Mouse (Mus musculus) midbrain, postnatal 0 days (tissue): ENCODE data around the gene Kazald1. TPM values are rescaled to one million over a fixed set of nuclear protein-coding genes. Genes with fewer than 3 reads are reported as not detected.
"Not testable (repeated sequence)": the region's sequence is repeated elsewhere in the genome, so short reads cannot be mapped to it uniquely, and the experiment has no call there.

Source experiments
- ATAC-seq: fragments of 200-750 bp; cut with Nextera tagmentation; 2 replicates; pipeline ENCODE4 v1.8.0; 2017; ENCODE audit warnings: moderate number of reproducible peaks, mild to moderate bottlenecking, moderate TSS enrichment, moderate library complexity; ENCODE audit not compliant: low FRiP score
- DNase-seq: peaks from one replicate; pipeline ENCODE4 v3.0.0-alpha.2; 2015; ENCODE audit warnings: low spot score
- H3K27ac ChIP-seq: fragments of 300-500 bp; sonication (generic); 2 replicates; pipeline ENCODE4 v1.5.1; 2014; ENCODE audit warnings: low read depth, mild to moderate bottlenecking, low read length, mixed read lengths
- H3K27me3 ChIP-seq: fragments of 300-500 bp; sonication (generic); 2 replicates; pipeline ENCODE4 v1.6.1; 2014; ENCODE audit warnings: low read length, control low read depth, mixed read lengths; ENCODE audit not compliant: insufficient read depth
- H3K36me3 ChIP-seq: fragments of 300-500 bp; sonication (generic); 2 replicates; pipeline ENCODE4 v1.6.1; 2014; ENCODE audit warnings: low read length, control low read depth, mixed read lengths; ENCODE audit not compliant: insufficient read depth
- H3K4me1 ChIP-seq: fragments of 300-500 bp; sonication (generic); 2 replicates; pipeline ENCODE4 v1.6.1; 2014; ENCODE audit warnings: mild to moderate bottlenecking, control low read depth, antibody characterized with exemption, low read length, mixed read lengths; ENCODE audit not compliant: insufficient read depth
- H3K4me2 ChIP-seq: fragments of 300-500 bp; sonication (generic); 2 replicates; pipeline ENCODE4 v1.6.1; 2014; ENCODE audit warnings: low read depth, mild to moderate bottlenecking, low read length, mixed read lengths; ENCODE audit not compliant: poor library complexity, severe bottlenecking
- H3K4me3 ChIP-seq: fragments of 300-500 bp; sonication (generic); 2 replicates; pipeline ENCODE4 v1.5.1; 2014; ENCODE audit warnings: low read depth, mild to moderate bottlenecking, low read length, moderate library complexity
- H3K9ac ChIP-seq: fragments of 300-500 bp; sonication (generic); replicated peaks from 2 replicates; pipeline ENCODE4 v1.6.1; 2014; ENCODE audit warnings: mild to moderate bottlenecking, low read length, moderate library complexity, mixed read lengths; ENCODE audit not compliant: poor library complexity, severe bottlenecking
- H3K9me3 ChIP-seq: fragments of 300-500 bp; sonication (generic); 2 replicates; pipeline ENCODE4 v1.6.1; 2016; ENCODE audit warnings: low read length, control low read depth
- CTCF ChIP-seq: IDR thresholded peaks from 2 replicates; pipeline ENCODE4 v1.5.1; 2016; ENCODE audit warnings: antibody characterized with exemption, mild to moderate bottlenecking
- WGBS: fragments of 180-500 bp; shearing (Covaris S2); extraction: QIAGEN DNeasy Blood & Tissue Kit; methylation state at CpG from one replicate; pipeline ENCODE4 v1.1.7; 2014; 5-methylcytosine and 5-hydroxymethylcytosine counted together
- polyA plus RNA-seq: library from polyadenylated mRNA; unstranded; fragments of >200 nt; fragmentation: Nextera tagmentation; extraction: Ambion mirVana; gene quantifications from 2 replicates; pipeline ENCODE4 v1.2.1, GENCODE M21; 2015
- total RNA-seq: library from RNA; depleted of rRNA; stranded (reverse); fragments of >200 nt; gene quantifications from 2 replicates; pipeline ENCODE4 v1.2.3, GENCODE M21; 2014

The Kazald1 gene
- total and polyA plus RNA-seq, 2 experiments from 2014 or later, result 2.2 to 2.3 TPM

DNA sequence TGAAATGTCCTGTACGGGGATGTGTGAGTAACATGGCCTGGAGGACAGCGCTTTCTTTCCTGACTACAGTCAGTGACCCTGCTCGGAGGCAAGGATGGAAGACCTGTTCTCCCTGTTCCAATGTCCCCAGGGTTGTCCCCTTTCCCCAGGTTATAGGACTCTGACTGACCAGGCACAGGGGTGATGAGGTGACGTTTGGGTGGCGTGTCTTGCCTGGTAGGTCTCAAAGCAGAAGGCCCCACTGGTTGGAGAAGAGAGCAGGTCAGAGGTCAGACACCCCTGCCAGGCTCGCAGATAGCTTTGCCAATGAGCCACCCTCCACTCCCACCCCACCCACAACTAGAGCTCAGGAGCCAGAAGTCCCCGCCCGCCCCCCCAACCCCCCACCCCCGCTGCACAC, 45.5 kb upstream of the Kazald1 start:
- peaks cover 21% of the 10 kb centered on the region for H3K36me3 ChIP-seq
- H3K9me3 ChIP-seq, result no peaks in the 10 kb centered on the region
- no peak overlapping the region for H3K4me2 ChIP-seq
- no peak for ATAC-seq
- H3K27me3 ChIP-seq, result no peaks in the 10 kb centered on the region
- TF ChIP-seq CTCF, result no peak
- no peak for DNase-seq
- no peak overlapping the region for H3K9ac ChIP-seq
- H3K4me1 ChIP-seq, result no peaks in the 10 kb centered on the region
- WGBS, result 53% methylated on average over 9 of the region's 9 CpGs
- no peak overlapping the region for H3K4me3 ChIP-seq
- H3K27ac ChIP-seq, result no peak overlapping the region

DNA sequence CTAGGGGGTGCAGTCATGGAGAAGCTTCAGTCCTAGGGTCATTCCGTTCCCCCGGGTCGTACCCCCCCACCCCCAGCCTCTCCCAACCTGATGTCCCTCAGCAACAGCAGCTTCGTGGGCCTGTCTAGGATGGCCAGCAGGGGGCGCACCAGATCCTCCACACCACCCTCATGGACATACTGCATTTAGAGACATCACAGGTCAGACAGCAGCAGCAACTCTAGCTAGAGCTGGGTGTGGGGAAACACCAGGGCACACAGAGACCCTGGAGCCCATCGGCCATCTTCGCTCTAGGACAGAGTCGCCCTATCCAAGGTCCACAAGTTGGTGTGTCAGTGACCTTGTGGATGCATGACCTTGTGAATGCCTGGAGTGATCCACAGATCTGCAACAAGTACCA, 44.9 kb upstream of the Kazald1 start:
- H3K9me3 ChIP-seq, result no peaks in the 10 kb centered on the region
- H3K27ac ChIP-seq, result no peak overlapping the region
- 44% methylated on average over 8 of the region's 8 CpGs for WGBS
- no peaks in the 10 kb centered on the region for H3K27me3 ChIP-seq
- ATAC-seq (no peak), DNase-seq (peak; percentile 48)
- H3K4me2 ChIP-seq, result no peak overlapping the region
- TF ChIP-seq CTCF, result peak; percentile 77
- no peaks in the 10 kb centered on the region for H3K4me1 ChIP-seq
- H3K36me3 ChIP-seq, result peaks cover 21% of the 10 kb centered on the region
- no peak overlapping the region for H3K4me3 ChIP-seq
- H3K9ac ChIP-seq, result no peak overlapping the region

DNA sequence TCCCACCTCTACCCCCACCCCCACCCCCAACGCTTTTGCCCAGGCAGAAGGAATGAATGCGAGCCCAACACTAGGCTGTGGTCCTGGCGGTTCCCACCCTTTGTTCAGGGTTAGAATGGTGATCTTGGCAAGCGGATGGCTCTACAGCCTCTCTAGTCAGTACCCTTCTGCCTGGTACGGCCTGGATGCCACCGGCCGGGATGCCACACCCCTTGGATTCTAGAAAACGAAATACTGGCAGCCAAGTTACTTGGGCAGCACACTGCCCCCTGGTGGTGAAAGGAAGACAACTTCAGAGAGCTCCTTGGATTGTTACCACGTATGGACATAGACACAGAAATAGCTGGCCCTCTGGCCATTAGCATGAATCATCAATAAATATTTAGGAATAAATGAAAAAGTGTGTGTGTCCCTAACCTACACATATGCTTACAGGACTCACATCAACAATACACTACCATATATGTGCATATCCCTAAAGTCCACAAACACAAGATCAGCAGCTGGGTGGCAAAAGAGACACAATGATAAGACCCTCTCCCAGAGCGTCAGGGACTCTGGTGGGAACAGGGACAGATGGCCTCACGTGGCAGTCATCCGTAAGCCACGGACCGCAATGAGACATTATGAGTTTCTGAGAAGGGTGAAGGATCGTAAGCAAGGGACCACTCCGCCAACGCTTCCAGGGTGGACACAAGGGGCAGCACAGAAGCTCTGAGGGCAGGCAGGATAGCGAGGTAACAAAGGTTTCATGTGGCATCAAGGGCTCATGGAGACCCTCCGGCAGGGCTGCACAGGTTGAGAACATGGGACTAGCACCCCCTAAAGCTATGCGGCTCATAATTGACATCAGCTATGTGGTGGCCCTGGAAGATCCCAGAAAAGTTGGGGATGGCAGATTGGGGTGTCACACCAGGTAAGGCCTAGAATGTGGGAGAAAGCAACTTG, 44.0 kb upstream of the Kazald1 start:
- ATAC-seq, result peak; percentile 47; the same call in 1 of the 2 replicates
- 39% methylated on average over 20 of the region's 20 CpGs for WGBS

DNA sequence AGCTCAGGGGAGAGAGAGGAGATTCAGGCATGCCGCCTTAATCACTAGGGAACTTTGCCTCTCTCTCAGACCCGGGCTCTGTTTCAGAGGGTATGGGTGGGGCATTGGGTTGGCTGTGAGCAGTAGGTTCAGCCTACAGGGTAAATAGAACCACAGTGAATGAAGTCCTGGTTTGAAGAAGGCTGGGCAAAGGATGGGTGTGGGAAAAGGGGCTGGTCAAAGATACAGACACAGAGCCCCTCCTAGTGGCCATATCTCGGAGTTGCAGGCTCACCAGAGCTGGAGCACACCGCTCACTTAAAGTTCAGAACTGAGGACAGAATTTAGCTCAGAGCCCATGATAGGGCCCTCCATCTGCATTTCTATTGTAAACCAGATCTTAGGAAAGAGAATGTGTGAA, 43.3 kb upstream of the Kazald1 start:
- no peak overlapping the region for H3K4me2 ChIP-seq
- H3K4me3 ChIP-seq, result no peak overlapping the region
- ATAC-seq, result no peak
- WGBS, result 22% methylated on average over 4 of the region's 4 CpGs
- 0 out of 2 replicates have a peak, but pooled peaks cover 5% of the 10 kb centered on the region for H3K36me3 ChIP-seq
- H3K9ac ChIP-seq, result no peak overlapping the region
- DNase-seq, result peak; percentile 84
- H3K27me3 ChIP-seq, result no peaks in the 10 kb centered on the region
- peak; percentile 80 for TF ChIP-seq CTCF
- no peak overlapping the region for H3K27ac ChIP-seq
- no peaks in the 10 kb centered on the region for H3K4me1 ChIP-seq
- no peaks in the 10 kb centered on the region for H3K9me3 ChIP-seq

More for the DNA sequence above, 44.0 kb upstream of the Kazald1 start:
- H3K36me3 ChIP-seq, result peaks cover 13% of the 10 kb centered on the region
- no peaks in the 10 kb centered on the region for H3K9me3 ChIP-seq
- H3K27me3 ChIP-seq, result no peaks in the 10 kb centered on the region
- peak overlapping the region; percentile 29; the same call in 1 of the 2 replicates for H3K4me2 ChIP-seq
- H3K4me3 ChIP-seq, result no peak overlapping the region
- TF ChIP-seq CTCF, result peak; percentile 92
- H3K9ac ChIP-seq, result no peak overlapping the region
- H3K4me1 ChIP-seq, result no peaks in the 10 kb centered on the region
- no peak overlapping the region for H3K27ac ChIP-seq
- DNase-seq, result peak; percentile 92

DNA sequence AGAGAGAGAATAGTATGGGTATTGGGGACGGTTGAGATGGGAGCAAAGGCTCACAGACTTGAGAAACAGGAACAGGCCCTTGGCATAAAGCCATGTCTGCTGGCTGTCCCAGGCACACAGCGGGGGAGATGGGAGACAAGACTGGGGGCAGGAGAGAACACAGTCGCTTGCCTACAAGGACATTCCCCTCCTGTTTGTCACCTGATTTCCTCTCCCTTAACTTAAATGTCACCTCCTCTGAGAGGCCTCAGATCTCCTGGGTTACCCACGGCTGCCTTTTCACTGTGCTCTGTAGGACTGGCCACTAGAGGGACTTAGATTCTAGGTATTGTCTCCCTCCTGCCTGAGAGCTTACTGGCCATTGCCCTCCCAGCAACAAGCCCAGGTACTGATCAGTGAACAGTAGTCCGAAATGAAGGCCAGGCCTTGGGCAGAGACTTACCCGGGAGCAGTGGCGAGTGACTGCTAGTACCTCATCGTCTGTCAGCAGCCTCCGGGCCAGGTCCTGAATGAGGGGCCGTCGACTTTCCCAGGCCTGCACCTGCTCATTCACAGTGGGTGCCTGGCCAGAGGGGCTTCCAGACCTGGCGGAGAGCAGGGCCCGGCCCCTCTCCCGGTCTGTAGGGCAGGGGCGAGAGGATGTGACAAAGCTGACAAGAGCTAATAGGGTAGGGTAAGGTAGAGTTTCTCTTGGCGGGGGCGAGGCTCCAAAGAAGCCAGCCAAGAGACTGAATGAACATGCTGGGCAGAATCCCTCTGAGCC, 42.3 kb upstream of the Kazald1 start:
- WGBS, result 52% methylated on average over 17 of the region's 17 CpGs
- Histone ChIP-seq H3K27me3 (no peaks in the 10 kb centered on the region), H3K4me3 (no peak overlapping the region), H3K9me3 (no peaks in the 10 kb centered on the region), H3K36me3 (no peaks in the 10 kb centered on the region), H3K4me1 (no peaks in the 10 kb centered on the region), H3K9ac (no peak overlapping the region), H3K4me2 (no peak overlapping the region), H3K27ac (no peak overlapping the region)
- peak; percentile 65 for TF ChIP-seq CTCF
- peak; percentile 54 for DNase-seq
- ATAC-seq, result no peak

DNA sequence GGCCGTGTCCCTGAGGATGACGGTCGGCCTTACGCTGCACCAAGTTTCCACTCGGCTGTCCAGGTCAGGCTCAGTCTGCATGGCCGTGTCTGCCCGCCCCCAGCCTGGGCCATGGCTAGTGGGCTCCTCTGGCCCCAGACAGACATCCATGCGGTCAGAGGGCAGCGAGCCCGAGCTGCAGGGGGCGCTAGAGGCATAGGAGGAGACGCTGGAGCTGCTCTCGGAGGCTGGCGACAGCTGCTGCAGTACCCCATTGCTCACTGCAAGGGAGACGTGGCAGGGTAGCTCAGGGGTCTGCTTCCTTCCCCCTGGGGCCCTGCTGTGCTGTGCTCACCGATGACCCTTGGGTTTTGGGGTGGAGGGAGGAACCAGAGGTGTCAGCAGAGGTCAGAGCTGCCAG, 38.2 kb upstream of the Kazald1 start:
- peak; percentile 38 for TF ChIP-seq CTCF
- DNase-seq (no peak), ATAC-seq (no peak)
- Histone ChIP-seq H3K4me2 (no peak overlapping the region), H3K27me3 (no peaks in the 10 kb centered on the region; the same call in 1 of the 2 replicates), H3K27ac (no peak overlapping the region), H3K4me3 (no peak overlapping the region), H3K4me1 (no peaks in the 10 kb centered on the region), H3K36me3 (no peaks in the 10 kb centered on the region), H3K9me3 (no peaks in the 10 kb centered on the region), H3K9ac (no peak overlapping the region)
- 39% methylated on average over 16 of the region's 16 CpGs for WGBS

DNA sequence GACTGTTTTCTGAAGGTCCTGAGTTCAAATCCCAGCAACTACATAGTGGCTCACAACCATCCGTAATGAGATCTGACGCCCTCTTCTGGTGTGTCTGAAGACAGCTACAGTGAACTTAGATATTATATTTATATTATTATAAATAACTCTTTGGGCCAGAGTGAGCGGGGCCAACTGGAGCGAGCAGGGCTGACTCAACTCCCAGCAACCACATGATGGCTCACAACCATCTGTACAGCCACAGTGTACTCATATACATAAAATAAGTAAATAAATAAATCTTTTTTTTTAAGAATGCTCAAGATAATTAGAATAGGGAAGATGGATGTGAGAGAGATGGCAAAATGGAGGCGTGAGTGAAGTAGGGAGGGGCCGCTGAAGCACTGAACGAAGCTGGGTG, 36.8 kb upstream of the Kazald1 start:
- not testable (repeated sequence) for H3K9me3 ChIP-seq, H3K4me3 ChIP-seq, DNase-seq, H3K27me3 ChIP-seq, H3K9ac ChIP-seq, H3K4me1 ChIP-seq, ATAC-seq, H3K36me3 ChIP-seq, H3K27ac ChIP-seq, H3K4me2 ChIP-seq
- WGBS, result 92% methylated on average over 7 of the region's 7 CpGs
